Mouse (Mus musculus): Measurements from ENCODE around the gene S100a3.

DNA sequence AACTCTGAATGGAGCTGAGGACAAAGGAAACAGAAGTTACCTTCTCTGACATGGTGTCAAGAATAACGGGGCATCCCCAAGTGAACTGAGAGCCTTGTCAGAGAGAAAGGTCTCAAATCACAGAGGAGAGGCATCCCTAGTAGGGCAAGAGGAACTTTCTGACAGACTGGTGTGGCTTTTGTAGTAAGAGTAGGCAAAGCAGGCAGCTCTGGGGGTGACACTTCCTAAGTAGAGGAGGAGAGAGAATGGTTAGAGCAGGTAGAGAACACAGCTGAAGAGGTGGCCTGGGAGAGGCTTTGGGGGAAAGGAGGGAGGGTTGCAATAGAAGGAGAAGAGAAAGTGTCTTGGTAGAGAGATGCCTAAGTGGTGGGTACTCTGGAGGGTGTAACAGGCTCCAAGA lies 24.9 kb upstream of the S100a3 start:
- TF ChIP-seq CTCF (IDR thresholded peaks at IDR 0.05; ENCODE audit: control insufficient read depth, insufficient read depth, insufficient replicate concordance, low read depth, low read length) = no peak
- no peak for TF ChIP-seq POLR2A (IDR thresholded peaks at IDR 0.05; ENCODE audit: control insufficient read depth, low read depth, low read length)
